Mouse (Mus musculus): ENCODE results near the gene Prkag1.

Gene Prkag1

GRCm38 (mm10) chr15:98774096-98774495, 57.2 kb downstream of the Prkag1 start:
- DNase-seq (ENCODE audit: extremely low read depth, low read depth): no peak

- peak; percentile 84 for DNase-seq (ENCODE audit: extremely low read depth, low read depth)
Measured at GRCm38 (mm10) chr15:98772511-98773211, 58.7 kb downstream of the Prkag1 start.

- peak; percentile 50 for DNase-seq (ENCODE audit: extremely low read depth, low read depth)
Measured at GRCm38 (mm10) chr15:98771813-98772425, 59.4 kb downstream of the Prkag1 start.

GRCm38 (mm10) chr15:98768259-98768658, 63.1 kb downstream of the Prkag1 start:
- DNase-seq (ENCODE audit: extremely low read depth, low read depth): no peak

GRCm38 (mm10) chr15:98765929-98766328, 65.4 kb downstream of the Prkag1 start:
- DNase-seq (ENCODE audit: extremely low read depth, low read depth): no peak

All from MEL-GATA-1-ER (cell line).